Mouse (Mus musculus) heart, adult 2 months (tissue): ENCODE measurements around the gene Zfp692. TPM values are rescaled to one million over a fixed set of nuclear protein-coding genes. Genes with fewer than 3 reads are reported as not detected.
"Not testable (repeated sequence)": the region's sequence is repeated elsewhere in the genome, so short reads cannot be mapped to it uniquely, and the experiment has no call there.

Experiments
- DNase-seq, 2 experiments: peaks; one replicate each; pipeline ENCODE4 v3.0.0; 2021
- H3K27ac ChIP-seq: fragments of 200-600 bp; 2 replicates; pipeline ENCODE4 v1.8.1; 2022
- H3K27me3 ChIP-seq: fragments of 200-500 bp; 2 replicates; pipeline ENCODE4 v1.6.1; 2012; ENCODE audit warnings: mild to moderate bottlenecking, low read length, inconsistent platforms, mixed read lengths; ENCODE audit not compliant: control insufficient read depth, insufficient read depth
- H3K36me3 ChIP-seq: fragments of 200-500 bp; 2 replicates; pipeline ENCODE4 v1.6.1; 2012; ENCODE audit warnings: low read length, inconsistent platforms; ENCODE audit not compliant: control insufficient read depth, insufficient read depth
- H3K4me1 ChIP-seq: fragments of 200-500 bp; 2 replicates; pipeline ENCODE4 v1.6.1; 2011; ENCODE audit warnings: low read length; ENCODE audit not compliant: control insufficient read depth, insufficient read depth
- H3K4me3 ChIP-seq: fragments of 200-600 bp; 2 replicates; pipeline ENCODE4 v1.8.1; 2022
- H3K79me2 ChIP-seq: fragments of 200-500 bp; replicated peaks from 2 replicates; pipeline ENCODE4 v1.6.1; 2012; ENCODE audit warnings: mild to moderate bottlenecking, inconsistent platforms, low read length, moderate library complexity, mixed read lengths; ENCODE audit not compliant: control insufficient read depth, insufficient read depth
- H3K9ac ChIP-seq: fragments of 200-500 bp; 2 replicates; pipeline ENCODE4 v1.6.1; 2012; ENCODE audit warnings: low read depth, mild to moderate bottlenecking, control low read depth, inconsistent platforms, low read length, mixed read lengths
- CTCF ChIP-seq: fragments of 200-600 bp; IDR thresholded peaks from 2 replicates; pipeline ENCODE4 v1.8.1; 2022; ENCODE audit warnings: antibody characterized with exemption, mild to moderate bottlenecking, moderate library complexity
- EP300 ChIP-seq: fragments of 200-500 bp; IDR thresholded peaks from 2 replicates; pipeline ENCODE4 v1.6.1; 2011; ENCODE audit warnings: low read depth, low read length, control low read depth; ENCODE audit not compliant: insufficient read depth
- POLR2A ChIP-seq: fragments of 200-500 bp; IDR thresholded peaks from 2 replicates; pipeline ENCODE4 v1.6.1; 2011; ENCODE audit warnings: mild to moderate bottlenecking, low read depth, low read length, control low read depth; ENCODE audit not compliant: insufficient read depth
- WGBS: fragments of 180-500 bp; shearing (Covaris S2); methylation state at CpG from one replicate; pipeline ENCODE4 v1.1.7; 2018; 5-methylcytosine and 5-hydroxymethylcytosine counted together
- intact Hi-C: fragments of 180-260 bp; cut with DNase I; formaldehyde crosslinking; loops from one replicate; pipeline ENCODE4 v1.15.1; 2025
- polyA plus RNA-seq: library from polyadenylated mRNA; depleted of rRNA; stranded (reverse); fragments of >200 nt; gene quantifications from 2 replicates; pipeline ENCODE4 v1.2.3, GENCODE M21; 2012; rRNA removed
- total RNA-seq, 2 experiments: library from RNA; stranded (reverse); gene quantifications; 2 replicates each; pipeline ENCODE4 v1.2.3; 2021

Zfp692 gene
- total and polyA plus RNA-seq, 3 experiments, result 3.1 to 9.8 (median 4.4) TPM

GRCm38 (mm10) chr11:58354927-58355326, 48.1 kb downstream of the Zfp692 start:
- Histone ChIP-seq H3K27me3 (no peaks in the 10 kb centered on the region), H3K4me1 (no peaks in the 10 kb centered on the region), H3K9ac (no peak overlapping the region), H3K27ac (no peak overlapping the region), H3K79me2 (no peaks in the 10 kb centered on the region), H3K4me3 (no peak overlapping the region), H3K36me3 (no peaks in the 10 kb centered on the region)
- TF ChIP-seq POLR2A (no peak), CTCF (no peak), EP300 (no peak)
- WGBS, result 74% methylated on average over 3 of the region's 3 CpGs
- intact Hi-C loops, result no loop called here
- no peak for DNase-seq

- Histone ChIP-seq H3K79me2 (no peaks in the 10 kb centered on the region), H3K4me3 (no peak overlapping the region), H3K36me3 (no peaks in the 10 kb centered on the region), H3K9ac (no peak overlapping the region), H3K27ac (no peak overlapping the region), H3K4me1 (no peaks in the 10 kb centered on the region), H3K27me3 (no peaks in the 10 kb centered on the region)
- no peak for TF ChIP-seq EP300
- TF ChIP-seq CTCF, result no peak
- TF ChIP-seq POLR2A, result no peak
- 81% methylated on average over 3 of the region's 3 CpGs for whole genome bisulfite sequencing
- intact Hi-C loops, result no loop called here
- no peak for DNase-seq
Measured at GRCm38 (mm10) chr11:58357042-58357441, 50.2 kb downstream of the Zfp692 start.

- H3K4me1 ChIP-seq, result no peaks in the 10 kb centered on the region
- H3K27me3 ChIP-seq, result no peaks in the 10 kb centered on the region
- TF ChIP-seq POLR2A (no peak), EP300 (no peak), CTCF (no peak)
- no peaks in the 10 kb centered on the region for H3K36me3 ChIP-seq
- intact Hi-C loops, result no loop called here
- H3K4me3 ChIP-seq, result no peak overlapping the region
- no peak overlapping the region for H3K9ac ChIP-seq
- no peak overlapping the region for H3K27ac ChIP-seq
- DNase-seq, result no peak
- 53% methylated on average over 6 of the region's 6 CpGs for WGBS
- H3K79me2 ChIP-seq, result no peaks in the 10 kb centered on the region
Measured at GRCm38 (mm10) chr11:58357844-58358534, 51.1 kb downstream of the Zfp692 start.

GRCm38 (mm10) chr11:58362562-58362961, 55.7 kb downstream of the Zfp692 start:
- DNase-seq, H3K4me1 ChIP-seq, intact Hi-C loops, H3K27ac ChIP-seq, H3K4me3 ChIP-seq, H3K36me3 ChIP-seq, H3K9ac ChIP-seq, H3K27me3 ChIP-seq, H3K79me2 ChIP-seq: not testable (repeated sequence)
- WGBS, result no CpG with 5 or more reads among the region's 6 CpGs

Other genes starting within 250 kb of the Zfp692 start
- not detected for gene Gm12248, start 213.9 kb upstream of the Zfp692 start, total RNA-seq
- gene Gm12248, start 213.9 kb upstream of the Zfp692 start, polyA plus RNA-seq, result 0.44 TPM in 1 of 2 replicates, not detected in the other
- 10 to 100 TPM; 35.5 to 36.4 TPM for gene Cnot8, start 202.9 kb upstream of the Zfp692 start, total RNA-seq
- gene Cnot8, start 202.9 kb upstream of the Zfp692 start, polyA plus RNA-seq, result 43.0 and 76.2 TPM in 2 replicates
- 1 to 10 TPM; 9.1 to 9.3 TPM for gene Gemin5, start 138.5 kb upstream of the Zfp692 start, total RNA-seq
- 3.2 and 4.7 TPM in 2 replicates for gene Gemin5, start 138.5 kb upstream of the Zfp692 start, polyA plus RNA-seq
- 10 to 100 TPM; 50.7 to 53.9 TPM for gene Mrpl22, start 135.4 kb upstream of the Zfp692 start, total RNA-seq
- gene Mrpl22, start 135.4 kb upstream of the Zfp692 start, polyA plus RNA-seq, result 48.4 and 48.6 TPM in 2 replicates
- gene Igtp, start 107.5 kb upstream of the Zfp692 start, total RNA-seq, result 10 to 100 TPM in 1 of 2 experiments, 1 to 10 TPM in 1; 9.3 to 12.4 TPM
- 14.1 and 16.4 TPM in 2 replicates for gene Igtp, start 107.5 kb upstream of the Zfp692 start, polyA plus RNA-seq
- gene Irgm2, start 107.5 kb upstream of the Zfp692 start, total RNA-seq, result 10 to 100 TPM; 10.6 to 16.4 TPM
- gene Irgm2, start 107.5 kb upstream of the Zfp692 start, polyA plus RNA-seq, result 11.9 and 18.3 TPM in 2 replicates
- not detected for gene 4930438A08Rik, start 32.3 kb upstream of the Zfp692 start, total RNA-seq
- not detected in 2 replicates for gene 4930438A08Rik, start 32.3 kb upstream of the Zfp692 start, polyA plus RNA-seq
- gene Zfp672, start 23.3 kb downstream of the Zfp692 start, total RNA-seq, result 10 to 100 TPM; 41.9 to 48.7 TPM
- gene Zfp672, start 23.3 kb downstream of the Zfp692 start, polyA plus RNA-seq, result 33.8 and 38.4 TPM in 2 replicates
- gene Sh3bp5l, start 23.7 kb downstream of the Zfp692 start, total RNA-seq, result 10 to 100 TPM; 28.4 to 33.9 TPM
- gene Sh3bp5l, start 23.7 kb downstream of the Zfp692 start, polyA plus RNA-seq, result 22.8 and 30.4 TPM in 2 replicates
- not detected for gene Lypd8, start 72.0 kb downstream of the Zfp692 start, total RNA-seq
- gene Lypd8, start 72.0 kb downstream of the Zfp692 start, polyA plus RNA-seq, result 0.56 and 0.62 TPM in 2 replicates
- not detected for gene 1810065E05Rik, start 114.0 kb downstream of the Zfp692 start, total RNA-seq
- not detected in 2 replicates for gene 1810065E05Rik, start 114.0 kb downstream of the Zfp692 start, polyA plus RNA-seq
- not detected for gene Gm12253, start 125.5 kb downstream of the Zfp692 start, total RNA-seq
- not detected in 2 replicates for gene Gm12253, start 125.5 kb downstream of the Zfp692 start, polyA plus RNA-seq
- not detected for gene Lypd9, start 145.9 kb downstream of the Zfp692 start, total RNA-seq
- gene Lypd9, start 145.9 kb downstream of the Zfp692 start, polyA plus RNA-seq, result not detected in 2 replicates
- not detected for gene Olfr30, start 155.2 kb downstream of the Zfp692 start, total RNA-seq
- gene Olfr30, start 155.2 kb downstream of the Zfp692 start, polyA plus RNA-seq, result not detected in 2 replicates
- not detected for gene Olfr332, start 185.5 kb downstream of the Zfp692 start, total RNA-seq
- not detected in 2 replicates for gene Olfr332, start 185.5 kb downstream of the Zfp692 start, polyA plus RNA-seq
- not detected for gene Olfr331, start 195.5 kb downstream of the Zfp692 start, total RNA-seq
- gene Olfr331, start 195.5 kb downstream of the Zfp692 start, polyA plus RNA-seq, result not detected in 2 replicates
- gene Olfr330, start 227.8 kb downstream of the Zfp692 start, total RNA-seq, result not detected
- gene Olfr330, start 227.8 kb downstream of the Zfp692 start, polyA plus RNA-seq, result not detected in 2 replicates
- not detected for gene Olfr329-ps, start 239.4 kb downstream of the Zfp692 start, total RNA-seq
- 0.15 and 0.27 TPM in 2 replicates for gene Olfr329-ps, start 239.4 kb downstream of the Zfp692 start, polyA plus RNA-seq
- not detected for gene Olfr328, start 248.6 kb downstream of the Zfp692 start, total RNA-seq
- gene Olfr328, start 248.6 kb downstream of the Zfp692 start, polyA plus RNA-seq, result not detected in 2 replicates